Mouse (Mus musculus) heart, embryonic 10.5 days (tissue): ENCODE measurements around the gene Gngt2. TPM values are rescaled to one million over a fixed set of nuclear protein-coding genes. Genes with fewer than 3 reads are reported as not detected.

Source experiments
- DNase-seq: peaks from one replicate; pipeline ENCODE4 v3.0.0-alpha.2; 2017; ENCODE audit warnings: low spot score
- H3K27ac ChIP-seq: fragments of 300-500 bp; sonication (generic); 2 replicates; pipeline ENCODE4 v1.5.1; 2016; ENCODE audit warnings: mild to moderate bottlenecking
- H3K27me3 ChIP-seq: fragments of 300-500 bp; sonication (generic); 2 replicates; pipeline ENCODE4 v1.6.1; 2016; ENCODE audit warnings: mild to moderate bottlenecking; ENCODE audit not compliant: poor library complexity, insufficient read depth, severe bottlenecking
- H3K36me3 ChIP-seq: fragments of 300-500 bp; sonication (generic); 2 replicates; pipeline ENCODE4 v1.6.1; 2016; ENCODE audit warnings: mild to moderate bottlenecking, moderate library complexity
- H3K4me1 ChIP-seq: fragments of 300-500 bp; sonication (generic); 2 replicates; pipeline ENCODE4 v1.6.1; 2016; ENCODE audit warnings: mild to moderate bottlenecking
- H3K4me3 ChIP-seq: fragments of 300-500 bp; sonication (generic); 2 replicates; pipeline ENCODE4 v1.5.1; 2016; ENCODE audit warnings: mild to moderate bottlenecking, moderate library complexity
- H3K9me3 ChIP-seq: fragments of 300-500 bp; sonication (generic); 2 replicates; pipeline ENCODE4 v1.6.1; 2016; ENCODE audit warnings: mild to moderate bottlenecking, moderate library complexity
- WGBS: fragments of 180-500 bp; shearing (Covaris S2); methylation state at CpG from one replicate; pipeline ENCODE4 v1.1.7; 2016; 5-methylcytosine and 5-hydroxymethylcytosine counted together
- polyA plus RNA-seq: library from polyadenylated mRNA; unstranded; fragments of >200 nt; fragmentation: Nextera tagmentation; extraction: Ambion mirVana; gene quantifications from 2 replicates; pipeline ENCODE4 v1.2.1, GENCODE M21; 2016

The Gngt2 gene
- polyA plus RNA-seq, 1 experiment from 2014 or later, result 43.2 TPM

DNA sequence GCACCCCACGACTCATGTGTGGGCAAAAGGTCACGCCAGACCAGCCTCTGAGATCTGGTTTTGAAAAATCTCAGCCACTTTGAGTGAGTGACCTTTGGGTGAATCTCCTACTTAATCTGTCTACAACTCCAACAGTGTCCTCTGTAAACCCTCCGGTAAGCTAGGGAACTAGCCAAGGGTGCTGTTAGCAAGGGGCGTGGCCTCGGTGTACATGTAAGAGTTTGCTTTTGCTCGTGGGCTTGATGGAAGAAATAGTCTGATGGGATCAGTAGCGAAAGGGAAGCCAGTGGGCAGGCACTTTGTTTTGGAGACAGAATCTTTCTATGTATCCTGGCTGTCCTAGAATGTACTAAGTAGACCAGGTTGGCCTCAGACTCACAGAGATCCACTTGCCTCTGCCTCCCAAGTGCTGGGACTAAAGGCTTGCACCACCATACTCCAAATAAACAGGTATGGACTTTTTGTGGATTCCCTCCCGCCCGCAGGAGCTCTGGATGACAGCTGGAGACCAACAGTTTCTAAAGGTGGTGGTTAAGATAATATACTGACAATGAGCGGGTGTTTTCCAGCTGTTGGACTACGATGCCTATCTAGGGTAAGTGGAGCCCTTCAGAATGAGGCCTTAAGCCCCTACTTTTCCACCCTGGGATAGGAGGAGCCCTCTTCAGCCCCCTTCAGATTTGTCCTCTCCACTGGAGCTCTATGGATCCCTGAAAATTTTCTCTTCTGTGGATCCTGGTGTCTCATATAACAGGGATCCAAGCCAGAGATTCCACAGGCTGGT lies 8.6 kb upstream of the Gngt2 start:
- no peak overlapping the region for H3K4me3 ChIP-seq
- peaks cover 82% of the 10 kb centered on the region for H3K27me3 ChIP-seq
- peaks cover 13% of the 10 kb centered on the region; the same call in 1 of the 2 replicates for H3K36me3 ChIP-seq
- 69% methylated on average over 11 of the region's 11 CpGs for WGBS
- peaks cover 63% of the 10 kb centered on the region for H3K4me1 ChIP-seq
- H3K9me3 ChIP-seq, result no peaks in the 10 kb centered on the region
- H3K27ac ChIP-seq, result no peak overlapping the region
- DNase-seq, result no peak

- Histone ChIP-seq H3K27me3 (peaks cover 92% of the 10 kb centered on the region), H3K27ac (0 out of 2 replicates have a peak overlapping the region, but pooled peaks have one; percentile 42), H3K4me1 (peaks cover 64% of the 10 kb centered on the region), H3K36me3 (peaks cover 13% of the 10 kb centered on the region; the same call in 1 of the 2 replicates), H3K4me3 (peak overlapping the region; percentile 49; the same call in 1 of the 2 replicates), H3K9me3 (no peaks in the 10 kb centered on the region)
- DNase-seq, result no peak
- 39% methylated on average over 4 of the region's 4 CpGs for WGBS
Observed at GRCm38 (mm10) chr11:95829526-95830050, 7.4 kb upstream of the Gngt2 start.

DNA sequence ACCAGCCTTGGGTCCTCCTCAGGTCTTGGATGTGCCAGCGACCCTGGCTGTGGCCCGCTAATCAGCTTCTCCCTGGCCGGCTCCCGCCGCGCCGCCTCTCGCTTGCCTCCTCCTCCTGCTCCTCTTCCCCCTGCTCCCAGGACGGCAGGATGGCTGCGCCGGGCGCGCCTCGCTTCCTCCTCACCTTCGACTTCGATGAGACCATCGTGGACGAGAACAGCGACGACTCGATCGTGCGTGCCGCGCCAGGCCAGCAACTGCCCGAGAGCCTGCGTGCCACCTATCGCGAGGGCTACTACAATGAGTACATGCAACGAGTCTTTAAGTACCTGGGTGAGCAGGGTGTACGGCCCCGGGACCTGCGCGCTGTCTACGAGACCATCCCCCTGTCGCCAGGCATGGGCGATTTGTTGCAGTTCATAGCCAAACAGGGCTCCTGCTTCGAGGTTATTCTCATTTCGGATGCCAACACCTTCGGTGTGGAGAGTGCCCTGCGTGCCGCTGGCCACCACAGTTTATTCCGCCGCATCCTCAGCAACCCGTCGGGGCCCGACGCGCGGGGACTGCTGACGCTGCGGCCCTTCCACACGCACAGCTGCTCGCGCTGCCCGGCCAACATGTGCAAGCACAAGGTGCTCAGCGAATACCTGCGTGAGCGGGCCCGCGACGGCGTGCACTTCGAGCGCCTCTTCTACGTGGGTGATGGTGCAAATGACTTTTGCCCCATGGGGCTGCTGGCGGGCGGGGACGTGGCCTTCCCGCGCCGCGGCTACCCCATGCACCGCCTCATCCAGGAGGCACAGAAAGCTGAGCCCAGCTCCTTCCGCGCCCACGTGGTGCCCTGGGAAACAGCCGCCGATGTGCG lies 6.4 kb upstream of the Gngt2 start:
- H3K27ac ChIP-seq, result peak overlapping the region; percentile 42; the same call in 1 of the 2 replicates
- no peak for DNase-seq
- H3K4me3 ChIP-seq, result peak overlapping the region; percentile 49
- WGBS, result 6% methylated on average over 80 of the region's 80 CpGs
- peaks cover 94% of the 10 kb centered on the region for H3K27me3 ChIP-seq
- peaks cover 13% of the 10 kb centered on the region; the same call in 1 of the 2 replicates for H3K36me3 ChIP-seq
- H3K9me3 ChIP-seq, result no peaks in the 10 kb centered on the region
- peaks cover 70% of the 10 kb centered on the region for H3K4me1 ChIP-seq

- H3K9me3 ChIP-seq, result no peaks in the 10 kb centered on the region
- peaks cover 14% of the 10 kb centered on the region; the same call in 1 of the 2 replicates for H3K36me3 ChIP-seq
- WGBS, result 5% methylated on average over 10 of the region's 10 CpGs
- DNase-seq, result no peak
- H3K27ac ChIP-seq, result no peak overlapping the region
- peaks cover 76% of the 10 kb centered on the region for H3K4me1 ChIP-seq
- H3K27me3 ChIP-seq, result peaks cover 94% of the 10 kb centered on the region
- peak overlapping the region; percentile 49 for H3K4me3 ChIP-seq
Observed at GRCm38 (mm10) chr11:95831276-95831619, 5.8 kb upstream of the Gngt2 start.

GRCm38 (mm10) chr11:95831641-95832040 lies 5.4 kb upstream of the Gngt2 start:
- Histone ChIP-seq H3K9me3 (no peaks in the 10 kb centered on the region), H3K27ac (no peak overlapping the region), H3K27me3 (peaks cover 92% of the 10 kb centered on the region), H3K4me3 (peak overlapping the region; percentile 49; the same call in 1 of the 2 replicates), H3K36me3 (peaks cover 17% of the 10 kb centered on the region; the same call in 1 of the 2 replicates), H3K4me1 (peaks cover 80% of the 10 kb centered on the region)
- WGBS, result 4% methylated on average over 14 of the region's 15 CpGs
- no peak for DNase-seq

DNA sequence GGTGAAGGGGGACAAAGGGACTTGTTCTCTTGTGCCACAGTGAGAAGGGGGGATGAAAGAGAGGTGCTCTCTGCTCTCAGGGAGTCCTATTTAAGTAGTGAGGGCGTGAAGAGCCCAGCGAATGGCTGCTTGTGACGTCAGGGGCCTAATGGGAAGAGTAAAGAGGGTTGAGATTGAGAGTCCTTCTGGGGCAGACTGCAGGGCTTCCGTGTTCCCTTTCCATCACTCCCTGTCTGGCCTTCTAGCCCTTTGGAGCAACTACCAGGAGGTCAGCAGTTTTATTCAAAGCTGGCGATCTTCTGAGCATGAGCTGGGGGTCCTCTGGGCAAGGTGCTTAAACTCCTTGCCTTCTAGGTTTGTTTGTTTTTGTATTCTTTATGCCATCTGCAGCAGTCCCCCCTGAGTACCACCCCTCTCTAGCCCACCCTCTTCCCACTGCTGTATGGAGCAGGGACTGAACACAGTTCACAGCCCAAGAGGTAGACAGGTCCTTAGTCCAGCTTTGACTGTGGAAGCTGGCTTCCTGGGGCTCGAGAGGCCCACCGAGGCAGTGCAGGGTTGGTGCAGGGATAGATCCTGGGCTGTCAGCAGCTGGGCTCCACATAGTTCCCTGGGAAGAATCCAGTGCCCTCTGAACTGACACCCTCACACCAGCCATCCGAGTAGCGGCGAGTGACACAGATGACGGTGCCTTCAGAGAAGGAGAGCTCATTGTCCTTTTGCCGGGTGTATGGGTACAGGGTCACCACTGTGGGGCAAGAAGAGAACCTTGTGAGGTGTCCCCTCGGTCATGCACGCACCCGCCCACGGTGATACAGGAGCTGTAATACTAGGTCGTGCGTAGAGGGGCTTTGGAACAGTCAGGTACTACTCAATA lies 4.6 kb upstream of the Gngt2 start:
- Histone ChIP-seq H3K9me3 (no peaks in the 10 kb centered on the region), H3K4me1 (peaks cover 80% of the 10 kb centered on the region), H3K36me3 (peaks cover 17% of the 10 kb centered on the region; the same call in 1 of the 2 replicates), H3K4me3 (no peak overlapping the region), H3K27ac (no peak overlapping the region), H3K27me3 (peaks cover 85% of the 10 kb centered on the region)
- DNase-seq, result no peak
- 41% methylated on average over 18 of the region's 18 CpGs for WGBS

GRCm38 (mm10) chr11:95833006-95833570 lies 3.9 kb upstream of the Gngt2 start:
- peaks cover 17% of the 10 kb centered on the region; the same call in 1 of the 2 replicates for H3K36me3 ChIP-seq
- H3K4me1 ChIP-seq, result peaks cover 86% of the 10 kb centered on the region
- no peaks in the 10 kb centered on the region for H3K9me3 ChIP-seq
- no peak overlapping the region for H3K4me3 ChIP-seq
- no peak for DNase-seq
- WGBS, result 26% methylated on average over 8 of the region's 8 CpGs
- peaks cover 83% of the 10 kb centered on the region for H3K27me3 ChIP-seq
- H3K27ac ChIP-seq, result 0 out of 2 replicates have a peak overlapping the region, but pooled peaks have one; percentile 69

GRCm38 (mm10) chr11:95833631-95834142 lies 3.3 kb upstream of the Gngt2 start:
- H3K27me3 ChIP-seq, result peaks cover 77% of the 10 kb centered on the region
- peaks cover 91% of the 10 kb centered on the region for H3K4me1 ChIP-seq
- peaks cover 17% of the 10 kb centered on the region; the same call in 1 of the 2 replicates for H3K36me3 ChIP-seq
- peak overlapping the region; percentile 69 for H3K27ac ChIP-seq
- H3K9me3 ChIP-seq, result no peaks in the 10 kb centered on the region
- DNase-seq, result no peak
- WGBS, result 13% methylated on average over 18 of the region's 18 CpGs
- peak overlapping the region; percentile 42 for H3K4me3 ChIP-seq

DNA sequence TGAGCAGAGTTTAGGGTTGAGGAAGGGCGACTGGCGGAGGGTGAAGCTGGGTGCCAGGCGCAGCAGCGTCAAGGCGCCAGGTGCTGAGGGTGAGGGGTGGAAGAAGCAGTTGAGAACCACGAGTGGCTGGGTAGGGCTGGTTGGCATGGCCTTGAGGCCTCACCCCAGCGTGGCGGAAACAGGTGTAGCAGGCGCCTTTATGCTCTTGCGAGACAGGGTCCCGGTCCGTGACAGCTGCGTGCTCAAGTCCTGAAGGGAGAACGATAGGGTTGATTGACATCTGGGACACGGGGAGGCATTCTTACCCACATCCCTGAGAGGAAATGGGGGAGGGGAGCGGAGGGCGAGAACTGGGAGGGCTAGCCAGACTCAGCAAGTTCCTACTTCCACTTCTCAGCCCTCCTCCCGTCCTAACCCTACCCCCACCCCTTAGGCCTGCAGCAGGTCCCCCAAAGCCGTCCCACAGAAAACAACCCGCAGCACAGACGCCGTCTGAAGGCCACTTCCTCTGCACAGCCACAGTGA lies 2.8 kb upstream of the Gngt2 start:
- Histone ChIP-seq H3K27me3 (peaks cover 72% of the 10 kb centered on the region), H3K4me1 (peaks cover 91% of the 10 kb centered on the region), H3K27ac (peak overlapping the region; percentile 69), H3K4me3 (peak overlapping the region; percentile 42), H3K9me3 (no peaks in the 10 kb centered on the region), H3K36me3 (peaks cover 17% of the 10 kb centered on the region; the same call in 1 of the 2 replicates)
- no peak for DNase-seq
- WGBS, result 4% methylated on average over 22 of the region's 22 CpGs

DNA sequence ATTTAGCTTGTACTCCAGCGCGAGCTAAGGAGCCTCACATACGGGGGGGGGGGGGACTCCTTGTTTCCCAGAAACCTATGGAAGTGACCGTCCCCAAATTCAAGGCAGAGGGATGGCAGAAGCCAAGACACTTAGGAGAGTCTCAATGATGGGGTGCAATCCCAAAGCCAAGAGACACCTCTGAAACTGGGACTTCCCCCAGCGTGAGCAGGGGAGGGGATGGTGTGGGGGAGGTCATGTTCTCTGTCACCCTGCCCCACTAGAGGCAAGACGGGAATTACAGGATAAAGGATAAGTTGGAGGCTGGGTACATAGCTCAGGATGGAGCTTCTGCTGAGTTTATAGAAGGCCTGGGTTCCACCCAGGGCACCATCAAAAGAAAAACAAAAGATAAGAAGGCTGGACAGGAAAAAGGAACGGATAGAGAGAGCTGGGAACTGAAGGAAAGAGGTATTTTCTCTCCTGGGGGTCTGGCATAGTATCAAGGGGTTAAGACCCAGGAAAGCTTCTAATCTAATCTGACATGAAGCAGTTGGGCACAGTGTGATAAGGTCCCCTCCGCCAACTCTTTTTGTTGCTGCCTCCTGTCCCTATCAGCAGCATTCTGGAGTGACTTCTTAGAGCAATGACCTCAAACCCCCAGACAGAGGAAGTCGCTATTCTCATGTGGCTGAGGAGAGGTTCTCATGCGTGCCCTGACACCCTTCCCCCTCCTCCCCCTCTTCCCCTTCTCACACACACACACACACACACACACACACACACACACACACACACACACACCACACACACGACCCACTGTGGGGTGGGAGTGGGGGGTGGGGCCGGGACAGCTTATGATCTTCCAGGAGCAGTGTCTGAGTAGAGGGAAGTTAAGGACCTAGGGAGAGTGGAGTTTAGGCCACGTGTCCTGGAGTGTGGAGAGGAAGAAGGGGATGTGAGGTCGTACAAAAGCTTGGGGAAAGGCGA lies 2.0 kb upstream of the Gngt2 start:
- H3K9me3 ChIP-seq, result no peaks in the 10 kb centered on the region
- peaks cover 14% of the 10 kb centered on the region; the same call in 1 of the 2 replicates for H3K36me3 ChIP-seq
- no peak for DNase-seq
- peak overlapping the region; percentile 42 for H3K4me3 ChIP-seq
- peaks cover 84% of the 10 kb centered on the region for H3K4me1 ChIP-seq
- peak overlapping the region; percentile 71 for H3K27ac ChIP-seq
- WGBS, result 5% methylated on average over 15 of the region's 15 CpGs
- peaks cover 65% of the 10 kb centered on the region for H3K27me3 ChIP-seq
